19 mouse cellular contexts compared by ENCODE assay signal in the genomic region with DNA sequence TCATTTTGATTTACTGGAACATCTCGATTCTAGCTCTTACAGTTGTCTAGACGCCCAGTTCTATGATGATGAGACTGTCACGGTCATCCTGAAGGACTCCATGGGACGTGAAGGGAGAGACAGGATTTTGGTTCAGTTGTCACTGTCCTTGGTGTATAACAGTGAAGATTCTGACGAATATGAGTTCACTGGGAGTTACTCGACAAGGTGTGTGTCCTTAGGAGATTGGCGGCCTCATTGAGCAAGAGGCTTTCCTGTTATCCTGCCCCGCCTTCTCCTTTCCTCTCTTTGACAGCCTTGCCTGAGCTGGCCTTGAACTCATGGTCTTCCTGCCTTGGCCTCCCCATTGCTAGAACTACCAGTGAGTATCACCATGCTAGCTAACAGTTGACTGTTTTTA.
"Had no signal": no experiment of that assay in that cellular context is flagged by ENCODE, and none has a peak within 500 bp of the region (broad histone marks: within the 10 kb centered on the region; RNA-seq: fewer than 3 reads in every experiment).

No protein-coding gene starts in this region.

- H3K9ac ChIP-seq: lung, embryonic 14.5 days; midbrain, embryonic 13.5 days; midbrain, embryonic 15.5 days; neural tube, embryonic 13.5 days; neural tube, embryonic 15.5 days; stomach, embryonic 15.5 days had no signal

- H3K27ac ChIP-seq: macrophage; midbrain, embryonic 13.5 days; midbrain, embryonic 15.5 days; neural tube, embryonic 13.5 days; neural tube, embryonic 15.5 days; stomach, postnatal 0 days had no signal

- H3K27me3 ChIP-seq: megakaryocyte, embryonic 14.5 days; midbrain, embryonic 13.5 days; midbrain, embryonic 15.5 days; neural tube, embryonic 13.5 days; neural tube, embryonic 15.5 days; stomach, embryonic 15.5 days had no signal

- DNase-seq: lung, adult 18-20 months; lung, embryonic 14.5 days; lung, postnatal 10 days; retina, postnatal 1 day; right cerebral cortex, adult 18-20 months; right cerebral cortex, postnatal 25 days; right cerebral cortex, postnatal 4 days; thymus, adult 2 months; thymus, postnatal 36 days had no signal

- H3K4me3 ChIP-seq: megakaryocyte, embryonic 14.5 days; midbrain, embryonic 13.5 days; midbrain, embryonic 15.5 days; myocyte; neural tube, embryonic 13.5 days; neural tube, embryonic 15.5 days; stomach, embryonic 15.5 days had no signal

- H3K4me1 ChIP-seq: midbrain, embryonic 13.5 days; midbrain, embryonic 15.5 days had no signal

- H3K4me2 ChIP-seq: lung, embryonic 14.5 days; midbrain, embryonic 11.5 days; midbrain, embryonic 13.5 days; midbrain, embryonic 15.5 days; neural tube, embryonic 13.5 days; neural tube, embryonic 15.5 days; stomach, embryonic 15.5 days had no signal

- ATAC-seq: midbrain, embryonic 13.5 days; midbrain, embryonic 15.5 days had no signal

- H3K9me3 ChIP-seq: megakaryocyte, embryonic 14.5 days; midbrain, embryonic 13.5 days; midbrain, embryonic 15.5 days; neural tube, embryonic 13.5 days; neural tube, embryonic 15.5 days; stomach, embryonic 15.5 days had no signal
